Mouse (Mus musculus) lung, postnatal 4 days (tissue): ENCODE data around the gene Kpna7.

Experiments used
- DNase-seq, 2 experiments: peaks; one replicate each; pipeline ENCODE4 v3.0.0; 2021

The Kpna7 gene

DNA sequence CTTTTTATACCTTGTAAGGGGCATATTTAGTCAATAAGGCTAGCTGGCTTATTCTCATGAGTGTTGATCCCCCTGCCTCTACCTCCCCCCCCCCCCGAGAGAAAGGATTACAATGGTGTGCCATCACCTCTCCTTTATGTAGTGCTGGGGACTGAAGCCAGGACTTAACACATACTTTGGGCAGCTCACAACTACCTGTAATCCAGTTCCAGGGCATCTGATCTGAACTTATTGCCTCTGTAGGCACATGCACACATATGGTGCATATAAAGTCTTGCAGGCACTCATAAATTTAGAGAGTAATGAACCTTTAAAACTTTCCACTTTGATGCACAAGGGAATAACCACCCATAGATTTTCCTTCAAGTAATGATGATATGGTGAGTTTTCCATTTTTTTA is 69.6 kb downstream of the Kpna7 start:
- no peak for DNase-seq

DNA sequence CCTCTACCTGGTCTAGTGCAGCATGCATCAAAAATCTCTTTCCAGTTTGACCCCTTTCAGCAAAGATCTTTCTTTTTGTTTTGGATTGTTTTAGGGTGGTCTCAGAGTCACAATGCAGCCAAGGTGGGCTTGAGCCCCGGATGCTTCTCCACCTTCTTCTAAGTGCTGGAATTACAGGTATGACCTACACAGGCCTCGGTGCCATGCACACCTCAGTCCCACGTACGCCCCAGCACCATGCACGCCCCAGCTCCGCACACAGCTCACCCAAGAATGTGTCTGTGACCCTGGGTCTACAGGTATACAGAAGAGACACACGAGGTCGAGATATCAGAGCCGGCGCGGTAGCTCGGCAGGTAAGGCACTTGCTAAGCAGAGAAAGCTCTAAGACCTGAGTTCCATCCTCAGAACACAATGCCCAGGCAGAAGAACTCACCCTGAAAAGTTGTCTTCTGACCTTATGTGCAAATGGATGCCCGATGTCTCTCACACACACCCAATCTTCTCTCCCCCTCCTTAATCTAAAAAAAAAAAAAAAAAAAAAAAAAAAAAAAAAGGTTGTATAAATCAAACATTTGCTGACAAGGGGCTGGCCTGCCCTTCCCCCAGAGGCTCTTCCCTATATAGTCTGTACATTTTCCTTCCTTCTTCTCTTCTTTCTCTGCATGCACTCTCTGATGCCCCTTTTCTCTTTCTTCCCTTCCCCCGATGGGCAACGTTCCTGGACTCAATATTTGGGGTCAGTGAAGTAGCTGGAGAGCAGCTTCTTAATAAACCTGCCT is 74.8 kb downstream of the Kpna7 start:
- DNase-seq, result no peak

DNA sequence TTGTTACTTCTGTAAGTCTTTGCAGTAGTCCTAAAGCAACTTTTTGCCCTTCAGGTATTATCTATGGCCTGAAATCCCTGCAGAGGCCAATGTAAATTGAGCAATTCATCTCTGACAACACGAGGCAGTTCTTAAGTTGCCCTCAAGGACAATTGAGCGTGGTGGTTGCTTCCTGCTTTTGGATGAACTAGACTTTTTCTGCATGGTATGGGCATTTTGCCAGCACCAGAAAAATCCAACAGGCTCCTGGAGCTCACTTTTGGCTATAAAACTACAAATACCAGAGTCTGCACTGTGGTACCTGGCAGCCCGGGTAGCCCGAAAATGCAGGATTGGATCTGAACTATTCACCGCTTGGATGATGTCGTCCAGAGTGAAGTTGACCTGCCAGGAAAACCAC is 78.2 kb downstream of the Kpna7 start:
- no peak for DNase-seq

DNA sequence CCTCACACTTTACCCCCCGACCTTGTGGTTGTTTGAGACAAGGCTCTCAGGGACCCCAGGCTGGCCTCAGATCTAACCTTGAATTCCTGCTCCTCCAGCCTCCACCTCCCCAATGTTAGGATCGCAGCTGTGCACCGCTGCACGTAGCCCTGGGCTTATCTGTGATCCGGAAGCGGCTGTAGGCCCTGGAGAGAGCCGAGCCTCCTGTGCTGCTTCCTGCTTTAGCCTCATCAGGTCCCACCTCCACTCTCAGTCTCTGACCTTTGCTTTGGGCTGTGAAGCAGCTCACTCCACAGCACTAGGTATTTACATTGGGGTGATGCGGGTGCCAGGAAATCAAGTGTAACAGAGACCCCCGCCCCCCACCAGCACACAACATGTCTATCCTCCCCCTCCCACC is 79.3 kb downstream of the Kpna7 start:
- DNase-seq, result no peak

DNA sequence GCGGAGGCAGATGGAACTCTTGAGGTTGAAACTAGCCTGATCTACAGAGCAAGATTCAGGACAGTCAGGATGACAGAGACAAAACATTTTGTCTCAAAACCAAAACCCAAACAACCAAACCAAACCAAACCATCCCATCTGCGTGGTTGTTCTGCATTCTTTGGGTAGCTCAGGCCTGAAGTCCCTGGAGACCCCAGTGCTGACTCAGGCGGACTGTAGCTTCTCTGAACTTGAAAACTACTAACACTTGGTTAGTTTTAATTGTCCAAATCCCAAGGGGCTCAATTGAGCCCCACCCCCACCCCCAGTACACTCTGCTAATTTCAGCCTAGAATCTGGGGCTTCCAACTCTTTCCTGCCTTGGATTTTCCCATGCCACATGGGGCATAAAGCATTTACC is 80.5 kb downstream of the Kpna7 start:
- peak in 1 of 2 experiments; percentile 0 for DNase-seq

DNA sequence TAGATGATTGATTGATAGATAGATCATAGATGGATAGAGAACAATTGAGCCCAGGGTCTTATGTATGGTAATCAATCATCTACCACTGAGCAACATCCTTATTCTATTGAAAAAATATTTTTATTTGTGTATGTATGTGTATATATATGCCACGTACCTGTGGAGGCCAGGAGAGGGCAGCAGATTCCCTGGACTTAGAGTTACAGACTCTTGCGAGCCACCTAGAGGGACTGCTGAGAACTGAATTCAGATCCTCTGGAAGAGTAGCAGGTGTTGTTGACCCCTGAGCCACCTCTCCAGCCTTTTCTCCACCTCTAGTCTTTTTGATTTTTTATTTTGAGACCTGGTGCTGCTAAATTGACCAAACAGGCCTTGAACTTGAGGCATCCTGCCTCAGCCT is 85.3 kb downstream of the Kpna7 start:
- no peak for DNase-seq

DNA sequence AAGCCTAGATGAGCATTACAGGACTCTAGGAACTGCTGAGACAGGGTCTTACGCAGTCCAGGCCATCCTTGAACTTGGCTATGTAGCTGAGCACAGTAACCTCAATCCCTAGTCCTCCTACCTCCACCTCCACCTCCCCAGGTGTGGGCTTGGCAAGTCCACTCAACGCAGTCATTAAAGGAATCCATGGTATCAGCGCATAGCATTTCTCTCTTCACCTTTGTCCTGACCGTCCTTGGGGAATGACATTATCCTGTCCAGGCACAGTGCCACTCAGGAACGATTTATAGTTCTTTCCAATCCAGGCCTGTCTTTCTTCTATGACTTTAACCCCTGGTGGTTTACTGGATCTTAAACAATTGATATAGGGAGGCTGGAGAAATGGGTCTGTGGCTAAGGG is 93.3 kb downstream of the Kpna7 start:
- no peak for DNase-seq

DNA sequence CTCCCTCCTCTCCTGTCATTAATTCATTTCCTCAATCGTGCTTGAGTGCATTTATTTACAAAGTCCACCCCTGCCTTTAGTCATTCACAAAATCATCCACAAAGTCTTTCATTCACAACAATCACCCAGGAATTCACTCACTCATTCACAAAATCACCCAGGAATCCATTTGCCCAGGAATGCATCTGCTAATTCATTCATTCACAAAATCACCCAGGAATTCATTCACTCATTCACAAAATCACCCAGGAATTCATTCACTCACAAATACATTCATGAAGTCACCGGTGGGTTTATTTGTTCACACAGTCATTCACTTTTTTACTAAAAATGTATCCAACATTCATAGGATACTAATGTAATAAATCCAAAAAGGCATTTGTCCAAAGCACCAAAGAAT is 93.8 kb downstream of the Kpna7 start:
- DNase-seq, result no peak

DNA sequence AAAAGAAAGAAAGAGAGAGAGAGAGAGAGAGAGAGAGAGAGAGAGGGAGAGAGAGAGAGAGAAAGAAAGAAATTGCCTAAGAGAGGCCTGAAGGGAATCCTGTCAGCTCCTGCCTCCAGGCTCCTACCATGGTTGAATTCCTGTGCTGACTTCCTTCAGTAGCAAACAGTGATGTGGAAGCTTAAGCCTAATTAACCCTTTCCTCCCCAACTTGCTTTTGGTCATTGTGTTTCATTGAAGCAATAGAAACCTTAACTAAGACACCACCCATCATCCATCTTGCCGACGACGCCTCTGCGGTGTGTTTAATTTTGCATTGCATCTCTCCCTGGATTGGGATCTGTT is 94.8 kb downstream of the Kpna7 start:
- no peak for DNase-seq

DNA sequence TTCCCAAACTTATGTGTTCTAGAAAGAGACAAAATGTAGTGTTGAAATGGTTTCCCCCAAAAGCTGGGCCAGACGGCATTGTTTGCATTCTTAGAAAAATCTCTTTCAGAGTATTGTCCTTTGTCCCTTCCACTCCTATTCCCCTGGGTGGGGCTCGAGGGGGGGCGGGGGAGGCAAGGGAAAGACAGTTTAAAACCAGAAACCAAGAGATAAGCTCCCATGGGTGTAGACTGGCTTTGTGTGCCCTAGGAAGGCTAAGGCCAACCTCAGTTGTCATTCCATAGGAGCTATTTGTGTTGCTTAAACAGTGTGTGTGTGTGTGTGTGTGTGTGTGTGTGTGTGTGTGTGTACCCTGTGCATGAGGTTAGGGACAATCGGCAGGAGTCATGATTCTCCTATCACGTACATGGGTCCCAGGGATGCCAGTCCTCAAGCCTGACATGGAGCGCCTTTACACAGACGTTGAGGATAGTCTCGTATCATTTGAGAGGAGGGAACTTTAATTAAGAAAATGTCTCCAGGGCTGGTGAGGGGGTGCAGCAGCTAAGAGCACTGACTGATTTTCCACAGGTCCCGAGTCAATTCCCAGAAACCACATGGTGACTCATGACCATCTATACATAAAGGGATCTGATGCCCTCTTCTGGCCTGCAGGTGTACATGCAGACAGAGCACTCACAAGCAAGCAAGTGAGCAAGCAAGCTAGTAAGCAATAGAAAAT is 95.3 kb downstream of the Kpna7 start:
- DNase-seq, result peak; percentile 26 to 57

DNA sequence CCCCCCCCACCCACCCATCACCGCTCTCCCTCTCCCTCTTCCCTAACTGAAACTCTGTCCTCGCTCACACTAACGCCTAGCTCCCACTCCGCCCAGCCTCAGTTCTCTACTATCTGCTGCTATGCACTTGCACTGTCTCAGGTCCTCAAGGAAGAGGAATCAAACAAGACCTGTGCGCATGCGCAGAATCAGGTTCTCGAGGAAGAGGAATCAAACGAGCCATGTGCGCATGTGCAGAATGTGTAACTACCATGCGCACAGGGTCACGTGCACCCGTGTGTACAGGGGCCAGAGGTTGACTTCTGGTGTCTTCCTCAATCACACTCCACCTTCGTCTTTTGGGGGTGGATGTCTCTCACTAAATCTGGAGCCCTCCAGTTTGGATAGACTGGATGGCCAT is 96.3 kb downstream of the Kpna7 start:
- no peak for DNase-seq

DNA sequence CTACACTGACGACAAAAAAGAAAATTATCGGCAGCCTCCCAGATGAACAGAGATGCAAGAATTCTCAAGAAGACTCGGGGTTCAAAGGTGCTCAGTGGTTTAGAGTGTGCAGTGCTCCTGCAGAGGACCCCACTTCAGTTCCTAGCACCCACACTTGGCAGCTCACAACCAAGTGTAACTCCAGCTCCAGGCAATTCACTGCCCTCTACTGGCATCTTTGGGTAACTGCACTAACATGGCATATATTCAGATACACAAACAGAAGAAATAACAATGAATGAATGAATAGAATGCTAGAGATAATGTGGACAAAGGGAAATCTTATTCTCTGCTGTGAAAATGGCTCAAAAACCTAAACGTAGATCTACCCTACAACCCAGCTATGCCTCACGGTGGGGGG is 99.0 kb downstream of the Kpna7 start:
- DNase-seq, result no peak

DNA sequence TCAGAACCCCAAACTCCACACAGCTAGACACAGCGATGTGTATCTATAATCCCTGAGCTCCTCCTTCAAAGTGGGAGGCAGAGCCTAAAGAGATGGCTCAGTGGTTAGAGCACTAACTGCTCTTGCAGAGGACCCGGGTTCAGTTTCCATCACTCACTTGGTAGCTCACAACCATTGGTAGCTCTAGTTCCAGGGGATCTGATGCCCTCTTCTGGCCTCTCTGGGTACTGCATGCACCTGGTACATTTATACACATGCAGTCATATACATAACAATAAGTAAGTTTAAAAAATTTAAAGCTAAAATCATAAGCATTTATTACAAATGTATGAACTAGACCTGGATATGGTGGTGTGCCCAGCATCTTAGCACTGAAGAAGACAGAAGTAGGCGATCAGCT is 100.6 kb downstream of the Kpna7 start:
- no peak for DNase-seq

DNA sequence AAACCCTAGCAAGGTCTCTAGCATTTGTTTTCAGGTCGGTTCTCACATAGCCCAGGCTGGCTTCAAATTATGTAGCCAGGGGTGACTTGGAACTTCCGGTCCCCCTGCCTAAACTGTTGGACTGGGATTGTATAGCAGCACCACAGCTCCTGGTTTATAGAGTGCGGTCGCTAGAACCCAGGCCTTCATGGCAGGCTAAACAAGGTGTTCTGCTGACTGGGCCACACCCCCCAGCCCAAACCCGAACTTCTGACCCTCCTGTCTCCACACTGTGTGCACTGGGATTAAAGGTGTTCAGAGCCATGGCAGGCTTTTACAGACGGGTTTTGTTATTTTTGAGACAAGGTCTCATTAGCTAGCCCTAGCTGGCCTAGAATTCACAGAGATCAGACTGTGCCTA is 104.7 kb downstream of the Kpna7 start:
- no peak for DNase-seq

DNA sequence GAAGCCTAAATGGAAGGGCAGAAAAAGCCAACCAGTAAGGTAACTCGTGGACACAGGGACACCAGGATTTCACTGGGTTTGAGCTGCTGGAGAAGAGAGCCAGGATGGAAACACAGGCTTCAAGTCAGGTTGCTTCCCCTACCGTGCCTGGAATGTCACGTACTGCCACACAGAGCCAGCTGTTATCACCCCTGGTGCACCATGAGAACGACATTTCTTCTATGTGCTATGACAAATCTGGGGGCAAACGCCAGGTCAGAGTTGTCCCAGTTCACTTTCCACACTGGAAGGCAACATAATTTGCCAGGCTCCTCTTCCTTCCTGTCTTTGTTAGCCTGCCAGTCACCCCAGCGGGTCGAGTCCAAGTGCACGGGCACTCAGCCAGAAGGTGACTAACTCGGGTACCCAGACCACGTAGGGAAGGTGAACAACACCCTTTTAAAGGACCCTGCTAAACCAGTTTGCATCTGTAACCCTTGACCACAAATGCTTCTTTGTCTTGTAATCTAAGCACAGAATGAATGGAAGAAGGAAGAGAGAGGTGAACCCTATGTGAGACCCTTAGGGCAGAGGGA is 105.2 kb downstream of the Kpna7 start:
- DNase-seq, result peak; percentile 84 to 89

DNA sequence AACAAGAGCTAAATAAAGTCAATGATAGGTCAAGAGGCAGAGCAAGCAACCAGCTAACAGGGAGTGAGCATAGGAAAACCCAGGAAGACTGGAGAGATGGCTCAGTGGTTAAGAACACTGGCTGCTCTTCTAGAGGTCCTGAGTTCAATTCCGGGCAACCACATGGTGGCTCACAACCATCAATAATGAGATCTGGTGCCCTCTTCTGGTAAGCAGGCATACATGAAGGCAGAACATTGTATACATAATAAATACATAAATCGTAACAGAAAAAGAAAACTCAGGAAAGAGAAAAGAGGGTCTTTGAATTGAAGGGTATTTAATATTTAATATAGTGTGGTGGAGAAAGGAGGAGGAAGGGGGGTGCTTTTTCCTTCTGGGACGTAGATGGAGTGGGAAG is 112.6 kb downstream of the Kpna7 start:
- no peak for DNase-seq

DNA sequence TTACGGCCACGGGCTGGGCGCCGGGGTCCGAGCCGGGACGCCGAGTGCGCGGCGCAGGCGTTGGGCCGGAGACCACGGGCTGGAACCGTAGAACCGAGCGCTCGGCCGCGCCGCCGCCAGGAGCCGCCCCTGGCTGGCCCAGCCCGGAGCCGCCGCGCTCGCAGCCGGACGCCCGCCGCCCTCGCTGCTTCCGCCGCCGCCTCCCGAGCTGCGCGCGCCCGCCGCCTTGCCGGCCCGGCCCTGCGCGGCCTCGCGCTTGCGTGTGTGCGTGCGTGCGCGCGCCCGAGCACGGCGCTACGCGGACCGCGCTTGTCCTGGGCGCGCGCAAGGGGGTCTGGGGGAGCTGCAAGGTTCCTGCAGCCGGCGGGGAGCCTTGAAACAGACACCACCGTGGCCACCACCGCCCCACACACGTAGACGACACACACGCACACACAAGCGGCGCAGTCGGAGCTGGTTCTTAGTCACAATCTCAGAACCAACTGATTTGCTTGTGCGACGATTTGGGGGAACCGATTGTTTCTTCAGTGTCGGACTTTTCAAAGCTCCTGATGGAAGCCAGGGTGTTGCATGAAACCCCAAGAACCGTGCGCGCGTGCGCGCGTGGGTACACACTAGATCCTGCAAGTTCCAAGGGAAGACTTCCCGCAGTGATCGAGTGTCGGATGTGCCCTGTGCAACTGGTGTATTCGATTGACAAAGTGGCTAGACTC is 118.0 kb downstream of the Kpna7 start, which contains the start of gene Smurf1:
Gene Smurf1 (minus strand): TSS at position 209 of the 713 bp plus-strand sequence.
- peak; percentile 89 to 95 for DNase-seq

DNA sequence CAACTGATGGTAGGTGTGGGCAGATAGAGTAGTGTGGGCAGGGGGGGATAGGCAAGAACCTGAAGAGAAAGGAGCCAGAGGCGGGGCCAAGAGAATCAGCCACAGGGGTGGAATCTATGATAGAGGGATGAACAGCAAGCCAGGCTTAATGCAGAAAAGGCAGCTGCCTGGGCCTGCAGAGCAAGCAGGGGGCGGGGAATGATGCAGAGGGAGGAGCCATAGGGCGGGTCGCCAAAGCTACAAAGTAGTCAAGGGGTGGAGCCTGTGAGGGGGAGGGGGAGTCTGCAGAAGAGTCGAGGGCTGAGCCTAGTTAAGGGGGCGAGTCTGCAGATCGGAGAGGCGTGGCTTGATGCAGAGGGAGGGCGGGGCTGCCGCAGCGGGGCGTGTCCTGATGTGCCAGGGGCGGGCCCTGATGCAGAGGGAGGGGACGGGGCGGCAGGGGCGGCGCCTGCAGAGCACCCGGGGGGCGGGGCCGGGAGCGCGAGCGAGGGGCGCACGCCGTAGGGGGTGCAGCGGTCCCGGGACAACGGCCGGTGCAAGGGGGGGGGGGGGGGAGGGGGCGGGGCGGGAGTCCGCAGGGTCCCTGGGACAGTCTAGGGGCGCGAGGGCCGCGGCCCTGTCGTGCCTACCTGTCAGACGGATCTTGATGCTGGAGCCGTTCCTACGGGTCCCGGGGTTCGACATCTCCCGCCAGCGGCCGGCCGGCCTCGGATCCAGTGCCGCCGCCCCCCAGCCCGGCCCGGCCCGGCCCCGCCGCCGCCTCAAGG is 118.8 kb downstream of the Kpna7 start:
- DNase-seq, result peak; percentile 93 to 95

DNA sequence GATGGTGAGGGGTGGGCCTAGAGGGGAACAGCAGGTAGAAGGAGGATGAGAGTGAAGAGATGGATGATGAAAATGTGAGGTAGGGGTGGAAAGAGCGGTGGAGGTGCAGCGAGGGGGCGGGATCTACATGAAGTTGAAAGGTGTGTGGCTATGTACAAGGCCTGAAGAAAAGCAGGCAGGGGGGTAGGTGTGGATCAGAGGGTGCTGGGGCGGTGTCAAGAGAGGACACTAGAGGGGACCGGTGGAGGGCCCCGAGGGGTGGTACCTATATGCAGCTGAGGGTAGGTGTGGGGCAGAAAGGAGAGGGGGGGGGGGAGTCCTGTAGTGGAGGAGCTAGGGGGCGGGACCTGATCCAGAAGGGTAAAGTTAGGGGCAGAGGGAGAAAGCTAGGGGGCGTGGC is 119.4 kb downstream of the Kpna7 start:
- DNase-seq, result no peak

DNA sequence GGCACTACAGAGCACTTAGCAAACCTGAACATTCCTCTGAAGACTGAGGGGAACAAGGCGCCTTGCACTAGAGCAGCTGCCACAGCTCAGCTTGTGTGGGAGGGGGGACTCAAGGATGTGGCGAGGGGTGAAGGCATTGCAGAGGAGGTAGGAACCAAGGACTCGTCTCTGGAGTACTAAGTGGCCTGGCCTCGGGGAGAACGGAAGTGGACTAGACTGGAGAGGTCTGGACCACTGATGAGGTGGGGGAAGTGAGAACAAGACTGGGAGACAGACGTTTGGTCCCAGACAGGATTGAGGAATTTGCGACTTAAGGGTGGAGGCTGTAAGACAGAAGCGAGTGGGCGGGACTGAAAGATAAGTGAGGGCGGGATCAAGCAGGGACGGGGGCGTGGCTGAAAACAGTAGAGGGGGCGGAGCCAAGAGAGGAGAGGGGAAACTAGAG is 120.0 kb downstream of the Kpna7 start:
- peak; percentile 81 to 82 for DNase-seq

DNA sequence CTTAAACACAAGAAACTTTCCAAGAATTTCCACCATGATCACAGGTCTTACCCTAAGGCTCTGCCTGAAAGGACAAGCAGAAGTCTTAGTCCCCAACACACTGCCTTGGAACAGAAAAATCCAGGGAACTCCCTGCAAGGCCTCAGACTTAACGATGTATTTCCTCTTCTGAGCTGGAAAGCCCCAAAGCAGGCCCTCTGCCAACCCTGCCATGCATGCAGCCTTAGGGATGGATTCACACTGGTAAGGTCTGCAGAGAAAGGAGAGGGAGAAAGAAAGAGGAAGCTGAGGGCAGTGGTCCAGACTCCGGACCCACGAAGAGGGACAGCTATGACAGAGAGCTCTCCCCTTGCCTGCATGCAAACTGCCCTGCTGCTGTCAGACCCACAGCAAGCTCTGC is 120.4 kb downstream of the Kpna7 start:
- peak; percentile 54 to 60 for DNase-seq

DNA sequence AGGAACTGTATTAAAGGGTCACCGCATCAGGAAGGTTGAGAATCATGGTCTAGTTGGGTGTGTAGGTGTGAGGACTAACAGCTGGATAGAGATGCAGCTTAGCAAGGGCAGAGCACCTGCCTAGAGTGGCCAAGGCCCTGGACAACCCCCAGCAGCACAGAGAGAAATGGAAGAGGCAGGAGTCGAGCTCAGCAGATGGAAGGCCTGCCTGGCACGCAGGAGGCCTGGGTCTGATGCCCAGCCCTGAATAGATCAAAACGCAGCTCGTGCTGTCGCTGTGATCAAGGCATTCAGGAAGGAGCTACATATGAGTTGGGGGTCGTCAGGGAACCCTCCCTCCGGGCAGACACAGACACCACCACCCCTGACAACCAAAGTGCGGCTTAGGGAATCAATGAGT is 125.6 kb downstream of the Kpna7 start:
- no peak for DNase-seq

DNA sequence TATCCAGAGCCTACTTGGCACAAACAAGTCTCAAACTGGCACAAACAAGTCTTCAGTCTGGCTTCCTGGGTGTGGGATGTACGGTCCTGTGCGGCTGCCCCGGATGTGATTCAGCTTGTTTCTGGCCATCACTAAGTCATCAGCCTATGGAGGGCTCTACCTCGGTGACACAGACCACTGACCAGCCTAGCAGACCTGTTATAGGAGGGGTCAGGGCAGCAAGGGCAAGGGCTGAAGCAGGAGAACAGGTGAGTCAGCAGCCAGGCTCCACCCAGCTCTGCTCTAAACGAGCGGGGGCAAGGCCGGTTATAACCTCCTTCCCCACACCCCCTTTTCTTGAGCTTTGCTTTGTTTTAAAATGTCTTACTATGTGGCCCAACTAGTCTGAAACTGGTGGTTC is 129.4 kb downstream of the Kpna7 start:
- no peak for DNase-seq
